Mouse (Mus musculus) limb, embryonic 13.5 days (tissue): ENCODE results near the gene Tle4. TPM values are rescaled to one million over a fixed set of nuclear protein-coding genes. Genes with fewer than 3 reads are reported as not detected.

ENCODE experiments used
- ATAC-seq: fragments of 200-750 bp; cut with Nextera tagmentation; 2 replicates; pipeline ENCODE4 v1.8.0; 2017; ENCODE audit warnings: low read depth, moderate number of reproducible peaks, moderate TSS enrichment; ENCODE audit not compliant: low FRiP score
- H3K27ac ChIP-seq: fragments of 300-500 bp; sonication (generic); 2 replicates; pipeline ENCODE4 v1.5.1; 2015; ENCODE audit warnings: inconsistent platforms, mild to moderate bottlenecking, moderate library complexity
- H3K27me3 ChIP-seq: fragments of 300-500 bp; sonication (generic); 2 replicates; pipeline ENCODE4 v1.6.1; 2015; ENCODE audit warnings: mild to moderate bottlenecking, inconsistent platforms
- H3K36me3 ChIP-seq: fragments of 300-500 bp; sonication (generic); 2 replicates; pipeline ENCODE4 v1.6.1; 2015; ENCODE audit warnings: inconsistent platforms, mild to moderate bottlenecking, moderate library complexity
- H3K4me1 ChIP-seq: fragments of 300-500 bp; sonication (generic); 2 replicates; pipeline ENCODE4 v1.6.1; 2015; ENCODE audit warnings: inconsistent platforms
- H3K4me2 ChIP-seq: fragments of 300-500 bp; sonication (generic); replicated peaks from 2 replicates; pipeline ENCODE4 v1.6.1; 2015; ENCODE audit warnings: inconsistent platforms, mild to moderate bottlenecking, moderate library complexity
- H3K4me3 ChIP-seq: fragments of 300-500 bp; sonication (generic); 2 replicates; pipeline ENCODE4 v1.5.1; 2015; ENCODE audit warnings: moderate library complexity, mild to moderate bottlenecking, inconsistent platforms
- H3K9ac ChIP-seq: fragments of 300-500 bp; sonication (generic); 2 replicates; pipeline ENCODE4 v1.6.1; 2015; ENCODE audit warnings: mild to moderate bottlenecking, inconsistent platforms
- H3K9me3 ChIP-seq: fragments of 300-500 bp; sonication (generic); 2 replicates; pipeline ENCODE4 v1.6.1; 2016; ENCODE audit warnings: inconsistent platforms
- WGBS: fragments of 180-500 bp; shearing (Covaris S2); methylation state at CpG from one replicate; pipeline ENCODE4 v1.1.7; 2015; 5-methylcytosine and 5-hydroxymethylcytosine counted together
- polyA plus RNA-seq: library from polyadenylated mRNA; unstranded; fragments of >200 nt; fragmentation: Nextera tagmentation; extraction: Ambion mirVana; gene quantifications from 2 replicates; pipeline ENCODE4 v1.2.1, GENCODE M21; 2015

The Tle4 gene
- polyA plus RNA-seq, 1 experiment from 2014 or later: 19.3 TPM

GRCm38 (mm10) chr19:14586171-14586570 lies 11.7 kb downstream of the Tle4 start:
- WGBS: 39% methylated on average over 3 of the region's 3 CpGs
- no peaks in the 10 kb centered on the region for H3K9me3 ChIP-seq
- peaks cover 45% of the 10 kb centered on the region for H3K4me1 ChIP-seq
- ATAC-seq: no peak
- peaks cover 20% of the 10 kb centered on the region for H3K36me3 ChIP-seq
- no peak overlapping the region for H3K4me2 ChIP-seq
- H3K9ac ChIP-seq: no peak overlapping the region
- no peak overlapping the region for H3K27ac ChIP-seq
- H3K4me3 ChIP-seq: no peak overlapping the region
- H3K27me3 ChIP-seq: no peaks in the 10 kb centered on the region

GRCm38 (mm10) chr19:14585731-14586130 lies 12.1 kb downstream of the Tle4 start:
- Histone ChIP-seq H3K9me3 (no peaks in the 10 kb centered on the region), H3K27me3 (no peaks in the 10 kb centered on the region), H3K4me3 (no peak overlapping the region), H3K27ac (no peak overlapping the region), H3K9ac (no peak overlapping the region), H3K4me1 (peaks cover 45% of the 10 kb centered on the region), H3K4me2 (no peak overlapping the region), H3K36me3 (peaks cover 25% of the 10 kb centered on the region)
- 70% methylated on average over 4 of the region's 4 CpGs for WGBS
- ATAC-seq: no peak

GRCm38 (mm10) chr19:14585235-14585634 lies 12.6 kb downstream of the Tle4 start:
- no peaks in the 10 kb centered on the region for H3K27me3 ChIP-seq
- H3K9me3 ChIP-seq: no peaks in the 10 kb centered on the region
- H3K9ac ChIP-seq: no peak overlapping the region
- H3K27ac ChIP-seq: no peak overlapping the region
- H3K36me3 ChIP-seq: peaks cover 24% of the 10 kb centered on the region
- WGBS: 83% methylated on average over 3 of the region's 3 CpGs
- peaks cover 42% of the 10 kb centered on the region for H3K4me1 ChIP-seq
- H3K4me2 ChIP-seq: no peak overlapping the region
- no peak for ATAC-seq
- no peak overlapping the region for H3K4me3 ChIP-seq

GRCm38 (mm10) chr19:14578698-14579097 lies 19.2 kb downstream of the Tle4 start:
- Histone ChIP-seq H3K36me3 (peaks cover 20% of the 10 kb centered on the region), H3K4me1 (no peaks in the 10 kb centered on the region), H3K9ac (no peak overlapping the region), H3K27me3 (no peaks in the 10 kb centered on the region), H3K27ac (no peak overlapping the region), H3K9me3 (no peaks in the 10 kb centered on the region), H3K4me2 (no peak overlapping the region), H3K4me3 (no peak overlapping the region)
- no peak for ATAC-seq
- WGBS: 87% methylated on average over 5 of the region's 5 CpGs

GRCm38 (mm10) chr19:14578016-14578415 lies 19.8 kb downstream of the Tle4 start:
- peaks cover 20% of the 10 kb centered on the region for H3K36me3 ChIP-seq
- ATAC-seq: no peak
- no peak overlapping the region for H3K4me3 ChIP-seq
- 49% methylated on average over 4 of the region's 4 CpGs for WGBS
- H3K27me3 ChIP-seq: no peaks in the 10 kb centered on the region
- no peak overlapping the region for H3K9ac ChIP-seq
- H3K4me2 ChIP-seq: no peak overlapping the region
- no peak overlapping the region for H3K27ac ChIP-seq
- H3K9me3 ChIP-seq: no peaks in the 10 kb centered on the region
- H3K4me1 ChIP-seq: no peaks in the 10 kb centered on the region

GRCm38 (mm10) chr19:14576311-14576710 lies 21.5 kb downstream of the Tle4 start:
- Histone ChIP-seq H3K4me2 (no peak overlapping the region), H3K4me3 (no peak overlapping the region), H3K4me1 (peaks cover 3% of the 10 kb centered on the region; the same call in 1 of the 2 replicates), H3K27me3 (no peaks in the 10 kb centered on the region), H3K9me3 (no peaks in the 10 kb centered on the region), H3K9ac (no peak overlapping the region), H3K27ac (no peak overlapping the region), H3K36me3 (peaks cover 10% of the 10 kb centered on the region)
- no peak for ATAC-seq

GRCm38 (mm10) chr19:14568879-14569278 lies 29.0 kb downstream of the Tle4 start:
- no peak overlapping the region for H3K4me3 ChIP-seq
- ATAC-seq: no peak
- no peak overlapping the region for H3K9ac ChIP-seq
- H3K27me3 ChIP-seq: no peaks in the 10 kb centered on the region
- H3K27ac ChIP-seq: no peak overlapping the region
- no peaks in the 10 kb centered on the region for H3K9me3 ChIP-seq
- H3K4me1 ChIP-seq: peaks cover 17% of the 10 kb centered on the region
- H3K4me2 ChIP-seq: no peak overlapping the region
- peaks cover 4% of the 10 kb centered on the region; the same call in 1 of the 2 replicates for H3K36me3 ChIP-seq

- Histone ChIP-seq H3K4me1 (peaks cover 17% of the 10 kb centered on the region), H3K4me2 (no peak overlapping the region), H3K4me3 (no peak overlapping the region), H3K36me3 (peaks cover 4% of the 10 kb centered on the region; the same call in 1 of the 2 replicates), H3K27ac (no peak overlapping the region), H3K27me3 (no peaks in the 10 kb centered on the region), H3K9ac (no peak overlapping the region), H3K9me3 (no peaks in the 10 kb centered on the region)
- 36% methylated on average over 3 of the region's 3 CpGs for WGBS
- no peak for ATAC-seq
Measured at GRCm38 (mm10) chr19:14567081-14567480, 30.8 kb downstream of the Tle4 start.

GRCm38 (mm10) chr19:14566564-14567021 lies 31.3 kb downstream of the Tle4 start:
- no peak overlapping the region for H3K27ac ChIP-seq
- no peaks in the 10 kb centered on the region for H3K9me3 ChIP-seq
- H3K4me1 ChIP-seq: peaks cover 17% of the 10 kb centered on the region
- WGBS: 18% methylated on average over 5 of the region's 5 CpGs
- no peak overlapping the region for H3K4me2 ChIP-seq
- no peak for ATAC-seq
- H3K9ac ChIP-seq: no peak overlapping the region
- H3K36me3 ChIP-seq: peaks cover 4% of the 10 kb centered on the region; the same call in 1 of the 2 replicates
- no peaks in the 10 kb centered on the region for H3K27me3 ChIP-seq
- H3K4me3 ChIP-seq: no peak overlapping the region

- no peak for ATAC-seq
- no peaks in the 10 kb centered on the region for H3K9me3 ChIP-seq
- no peak overlapping the region for H3K9ac ChIP-seq
- no peak overlapping the region for H3K4me3 ChIP-seq
- H3K27me3 ChIP-seq: no peaks in the 10 kb centered on the region
- no peak overlapping the region for H3K27ac ChIP-seq
- H3K4me2 ChIP-seq: no peak overlapping the region
- peaks cover 14% of the 10 kb centered on the region for H3K4me1 ChIP-seq
- WGBS: 57% methylated on average over 4 of the region's 4 CpGs
- peaks cover 7% of the 10 kb centered on the region; the same call in 1 of the 2 replicates for H3K36me3 ChIP-seq
Measured at GRCm38 (mm10) chr19:14565424-14566069, 32.3 kb downstream of the Tle4 start.

- Histone ChIP-seq H3K4me1 (peaks cover 14% of the 10 kb centered on the region), H3K27ac (no peak overlapping the region), H3K9ac (no peak overlapping the region), H3K4me2 (no peak overlapping the region), H3K27me3 (no peaks in the 10 kb centered on the region), H3K9me3 (no peaks in the 10 kb centered on the region), H3K4me3 (no peak overlapping the region), H3K36me3 (0 out of 2 replicates have a peak, but pooled peaks cover 3% of the 10 kb centered on the region)
- WGBS: 86% methylated on average over 4 of the region's 4 CpGs
- ATAC-seq: no peak
Measured at GRCm38 (mm10) chr19:14563273-14563959, 34.4 kb downstream of the Tle4 start.

GRCm38 (mm10) chr19:14547871-14548270 lies 50.0 kb downstream of the Tle4 start:
- Histone ChIP-seq H3K9ac (no peak overlapping the region), H3K4me3 (no peak overlapping the region), H3K36me3 (peaks cover 4% of the 10 kb centered on the region; the same call in 1 of the 2 replicates), H3K4me1 (no peaks in the 10 kb centered on the region), H3K4me2 (no peak overlapping the region), H3K9me3 (no peaks in the 10 kb centered on the region), H3K27me3 (no peaks in the 10 kb centered on the region), H3K27ac (no peak overlapping the region)
- WGBS: 74% methylated on average over 3 of the region's 3 CpGs
- ATAC-seq: no peak
